Mouse (Mus musculus) midbrain, embryonic 12.5 days (tissue): ENCODE data around the gene Rabl6. TPM values are rescaled to one million over a fixed set of nuclear protein-coding genes. Genes with fewer than 3 reads are reported as not detected.

Experiments
- ATAC-seq: fragments of 200-750 bp; cut with Nextera tagmentation; 2 replicates; pipeline ENCODE4 v1.8.0; 2017; ENCODE audit warnings: low read depth, moderate TSS enrichment, moderate library complexity; ENCODE audit not compliant: low FRiP score
- H3K27ac ChIP-seq: fragments of 300-500 bp; sonication (generic); replicated peaks from 2 replicates; pipeline ENCODE4 v1.5.1; 2016; ENCODE audit warnings: mild to moderate bottlenecking
- H3K27me3 ChIP-seq: fragments of 300-500 bp; sonication (generic); 2 replicates; pipeline ENCODE4 v1.6.1; 2016; ENCODE audit warnings: mild to moderate bottlenecking
- H3K36me3 ChIP-seq: fragments of 300-500 bp; sonication (generic); 2 replicates; pipeline ENCODE4 v1.6.1; 2016
- H3K4me1 ChIP-seq: fragments of 300-500 bp; sonication (generic); 2 replicates; pipeline ENCODE4 v1.6.1; 2016
- H3K4me2 ChIP-seq: fragments of 300-500 bp; sonication (generic); replicated peaks from 2 replicates; pipeline ENCODE4 v1.6.1; 2016; ENCODE audit warnings: mild to moderate bottlenecking, moderate library complexity
- H3K4me3 ChIP-seq: fragments of 300-500 bp; sonication (generic); 2 replicates; pipeline ENCODE4 v1.5.1; 2016; ENCODE audit warnings: mild to moderate bottlenecking
- H3K9ac ChIP-seq: fragments of 300-500 bp; sonication (generic); replicated peaks from 2 replicates; pipeline ENCODE4 v1.6.1; 2016; ENCODE audit warnings: mild to moderate bottlenecking, moderate library complexity
- H3K9me3 ChIP-seq: fragments of 300-500 bp; sonication (generic); 2 replicates; pipeline ENCODE4 v1.6.1; 2016; ENCODE audit warnings: mild to moderate bottlenecking
- WGBS: fragments of 180-500 bp; shearing (Covaris S2); methylation state at CpG from one replicate; pipeline ENCODE4 v1.1.7; 2016; 5-methylcytosine and 5-hydroxymethylcytosine counted together
- polyA plus RNA-seq: library from polyadenylated mRNA; unstranded; fragments of >200 nt; fragmentation: Nextera tagmentation; extraction: Ambion mirVana; gene quantifications from 2 replicates; pipeline ENCODE4 v1.2.1, GENCODE M21; 2016

Gene Rabl6
- polyA plus RNA-seq, 1 experiment from 2014 or later: 71.0 TPM

DNA sequence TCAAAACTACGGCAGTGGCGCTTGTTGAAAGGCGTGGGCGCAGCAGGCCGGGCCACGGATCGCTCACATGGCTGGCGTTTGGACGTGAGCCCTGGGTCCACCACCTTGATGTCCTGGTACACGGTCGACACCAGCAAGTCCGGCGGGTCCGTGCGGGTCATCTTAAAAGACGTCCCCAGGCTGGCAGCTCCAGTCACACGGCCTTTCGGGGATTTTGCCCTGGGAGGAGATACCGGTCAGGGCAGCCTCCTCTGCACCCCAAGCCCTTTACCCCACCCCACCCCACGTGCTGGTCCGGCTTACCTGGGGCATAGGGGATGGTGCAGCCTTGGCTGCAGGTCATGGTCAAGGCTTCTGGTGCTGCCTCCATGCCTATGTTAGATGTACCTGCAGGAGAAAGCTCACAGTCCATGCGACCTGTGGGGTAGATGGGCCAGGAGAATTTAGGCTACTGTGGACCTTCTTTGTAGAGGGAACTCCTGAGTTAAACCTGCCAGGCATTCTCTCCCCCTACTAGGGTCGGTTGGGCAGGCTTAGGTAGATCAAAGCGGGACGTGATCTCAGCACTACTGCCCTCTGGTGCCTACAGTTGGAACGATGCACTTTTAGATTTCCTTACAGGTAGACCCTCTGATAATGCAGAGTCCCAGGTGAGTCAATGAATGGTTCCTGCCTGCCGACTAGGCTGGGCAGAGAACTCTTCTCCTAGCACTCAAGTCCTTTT, 28.4 kb downstream of the Rabl6 start:
- no peak for ATAC-seq
- Histone ChIP-seq H3K4me1 (peaks cover 53% of the 10 kb centered on the region), H3K4me3 (peak overlapping the region; percentile 21), H3K4me2 (peak overlapping the region; percentile 25), H3K9me3 (no peaks in the 10 kb centered on the region), H3K27ac (no peak overlapping the region), H3K27me3 (peaks cover 59% of the 10 kb centered on the region), H3K9ac (no peak overlapping the region), H3K36me3 (peaks cover 21% of the 10 kb centered on the region)
- 8% methylated on average over 27 of the region's 27 CpGs for WGBS

DNA sequence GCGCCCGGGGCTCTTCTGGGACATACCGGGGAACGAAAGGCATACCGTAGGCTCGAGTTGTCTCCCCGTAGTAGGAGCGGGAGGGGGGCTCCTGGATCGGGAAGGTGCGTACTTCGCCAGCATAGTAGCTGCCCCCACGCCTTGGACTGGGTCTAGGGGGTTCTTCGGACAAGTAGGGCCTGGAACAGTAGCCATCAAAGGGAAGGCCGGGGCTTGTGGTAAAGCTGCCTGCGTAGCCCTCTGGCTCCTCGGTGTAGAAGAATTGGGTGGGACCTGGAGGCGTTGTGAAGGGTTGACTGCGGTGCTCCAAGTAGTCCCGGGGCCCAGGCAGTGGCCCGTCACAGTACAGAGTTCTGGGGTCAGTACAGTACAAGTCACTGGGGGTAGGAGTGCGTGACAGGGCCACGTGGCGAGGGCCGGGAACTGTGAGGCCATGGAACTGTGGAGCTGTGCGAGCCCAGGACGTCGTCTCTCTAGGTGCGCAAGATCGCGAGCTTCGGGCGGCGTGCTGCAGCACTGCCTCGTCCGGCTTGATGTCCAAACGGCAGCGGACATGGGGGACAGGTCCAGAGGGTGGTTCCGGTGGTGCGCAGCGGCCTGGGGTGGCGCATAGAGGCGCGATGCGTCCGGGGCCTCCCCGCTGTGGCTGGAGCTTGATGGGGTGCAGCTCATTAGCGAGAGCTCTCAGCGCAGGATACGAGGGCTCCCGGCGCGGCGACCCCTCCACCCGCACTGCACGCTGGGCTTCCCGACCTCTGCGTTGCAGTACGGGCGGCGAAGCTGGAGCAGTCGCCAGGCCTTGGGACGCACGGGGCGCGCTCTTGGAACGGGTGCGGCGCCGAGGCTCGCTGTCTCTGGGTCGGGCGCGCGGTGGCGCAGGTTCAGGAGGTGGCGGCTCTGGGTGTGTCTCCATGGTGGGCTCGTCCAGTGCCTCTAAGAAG, 29.3 kb downstream of the Rabl6 start:
- Histone ChIP-seq H3K9ac (no peak overlapping the region), H3K4me2 (peak overlapping the region; percentile 47), H3K27ac (no peak overlapping the region), H3K36me3 (peaks cover 12% of the 10 kb centered on the region), H3K9me3 (no peaks in the 10 kb centered on the region), H3K27me3 (peaks cover 59% of the 10 kb centered on the region), H3K4me1 (peaks cover 54% of the 10 kb centered on the region), H3K4me3 (peak overlapping the region; percentile 21)
- no peak for ATAC-seq
- WGBS: 6% methylated on average over 77 of the region's 77 CpGs

DNA sequence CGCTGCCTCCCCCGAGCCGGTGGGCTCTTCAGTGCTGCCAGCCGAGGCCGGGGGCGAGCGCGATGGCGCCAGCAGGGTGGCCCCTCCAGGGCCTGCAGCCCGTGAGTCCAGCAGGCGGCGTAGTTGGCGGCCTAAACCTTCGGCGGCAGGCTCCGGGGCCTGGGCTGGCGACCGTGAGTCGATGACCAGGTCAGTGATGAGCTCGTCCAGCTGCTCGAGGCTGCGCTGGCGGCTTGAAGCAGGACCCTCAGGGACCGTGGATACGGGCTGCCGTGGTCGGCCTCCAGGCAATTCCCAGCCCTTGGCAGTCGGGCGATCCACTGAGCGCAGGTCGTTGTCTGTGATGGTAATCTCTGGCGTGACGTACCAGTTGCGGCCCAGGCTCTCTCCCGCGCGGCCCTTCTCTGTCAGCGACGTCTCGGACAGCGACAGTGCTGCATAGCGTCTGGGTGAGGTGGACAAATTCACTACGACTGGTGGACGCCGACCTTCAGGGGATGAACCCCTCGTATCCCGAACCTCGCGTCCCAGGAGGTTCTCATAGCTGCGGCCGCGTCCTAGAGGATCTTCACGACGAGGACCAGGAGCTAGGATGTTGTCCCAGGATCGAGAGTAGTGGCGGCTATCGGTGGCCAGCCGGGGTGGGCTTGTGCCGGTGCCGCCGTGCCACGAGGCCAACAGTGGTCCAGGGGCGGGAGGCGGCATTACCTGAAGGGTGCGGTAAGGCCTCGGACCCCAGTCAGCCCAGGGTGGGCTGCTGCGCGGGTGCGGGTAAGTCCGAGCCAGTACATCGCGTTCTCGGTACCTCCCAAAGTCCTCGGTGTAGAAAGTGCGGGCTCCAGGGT, 30.1 kb downstream of the Rabl6 start:
- no peaks in the 10 kb centered on the region for H3K9me3 ChIP-seq
- H3K4me2 ChIP-seq: peak overlapping the region; percentile 47
- whole genome bisulfite sequencing: 5% methylated on average over 73 of the region's 75 CpGs
- no peak overlapping the region for H3K9ac ChIP-seq
- H3K4me3 ChIP-seq: peak overlapping the region; percentile 23
- H3K4me1 ChIP-seq: peaks cover 63% of the 10 kb centered on the region
- peaks cover 3% of the 10 kb centered on the region for H3K36me3 ChIP-seq
- H3K27ac ChIP-seq: no peak overlapping the region
- H3K27me3 ChIP-seq: peaks cover 59% of the 10 kb centered on the region
- no peak for ATAC-seq

DNA sequence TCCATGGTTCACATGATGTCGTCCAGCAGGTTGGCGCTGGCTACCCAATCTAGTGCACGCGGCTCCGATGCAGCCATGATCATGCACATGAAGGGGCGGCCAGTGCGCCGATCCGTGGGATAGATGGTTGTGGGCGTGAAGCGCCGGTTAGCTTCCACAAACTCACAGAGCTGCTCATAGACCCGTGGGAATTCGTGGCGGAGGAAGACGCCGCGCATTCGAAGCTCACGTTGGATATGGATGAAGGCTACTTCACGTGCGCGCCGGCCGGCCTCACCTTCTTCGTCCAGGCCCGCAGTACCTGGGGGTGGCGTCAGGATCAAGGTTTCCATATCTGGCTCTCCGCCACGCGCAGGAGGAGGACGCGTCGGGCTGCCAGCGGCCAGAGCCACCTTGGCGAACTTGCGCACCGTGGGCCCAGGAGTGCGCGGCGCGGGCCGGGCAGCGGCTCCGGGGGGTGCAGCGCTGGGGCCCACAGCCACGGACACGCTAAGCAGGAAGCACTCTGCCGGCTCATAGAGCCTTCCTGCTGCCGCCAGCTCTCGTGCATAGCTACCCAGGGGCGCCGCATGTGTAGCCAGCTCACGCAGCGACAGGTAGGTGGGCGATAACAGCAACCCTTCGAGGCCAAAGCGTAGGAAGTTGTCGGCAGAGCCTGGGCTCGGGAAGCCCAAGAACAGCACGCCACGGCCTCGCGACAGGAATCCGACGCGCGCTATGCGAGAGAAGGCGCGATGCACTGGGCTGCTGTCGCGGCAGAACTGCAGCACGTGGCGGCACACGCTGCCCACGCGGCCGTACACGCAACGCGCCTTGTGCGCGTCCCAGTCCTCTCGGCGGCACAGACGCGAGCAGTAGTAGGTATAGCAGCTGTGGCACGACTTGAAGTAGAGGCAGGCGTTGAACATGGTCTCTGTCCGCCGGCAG, 31.1 kb downstream of the Rabl6 start:
- Histone ChIP-seq H3K4me2 (peak overlapping the region; percentile 47), H3K4me1 (peaks cover 60% of the 10 kb centered on the region), H3K9ac (no peak overlapping the region), H3K4me3 (peak overlapping the region; percentile 23), H3K27me3 (peaks cover 59% of the 10 kb centered on the region), H3K27ac (no peak overlapping the region), H3K36me3 (peaks cover 8% of the 10 kb centered on the region; the same call in 1 of the 2 replicates), H3K9me3 (no peaks in the 10 kb centered on the region)
- WGBS: 14% methylated on average over 92 of the region's 92 CpGs
- no peak for ATAC-seq

DNA sequence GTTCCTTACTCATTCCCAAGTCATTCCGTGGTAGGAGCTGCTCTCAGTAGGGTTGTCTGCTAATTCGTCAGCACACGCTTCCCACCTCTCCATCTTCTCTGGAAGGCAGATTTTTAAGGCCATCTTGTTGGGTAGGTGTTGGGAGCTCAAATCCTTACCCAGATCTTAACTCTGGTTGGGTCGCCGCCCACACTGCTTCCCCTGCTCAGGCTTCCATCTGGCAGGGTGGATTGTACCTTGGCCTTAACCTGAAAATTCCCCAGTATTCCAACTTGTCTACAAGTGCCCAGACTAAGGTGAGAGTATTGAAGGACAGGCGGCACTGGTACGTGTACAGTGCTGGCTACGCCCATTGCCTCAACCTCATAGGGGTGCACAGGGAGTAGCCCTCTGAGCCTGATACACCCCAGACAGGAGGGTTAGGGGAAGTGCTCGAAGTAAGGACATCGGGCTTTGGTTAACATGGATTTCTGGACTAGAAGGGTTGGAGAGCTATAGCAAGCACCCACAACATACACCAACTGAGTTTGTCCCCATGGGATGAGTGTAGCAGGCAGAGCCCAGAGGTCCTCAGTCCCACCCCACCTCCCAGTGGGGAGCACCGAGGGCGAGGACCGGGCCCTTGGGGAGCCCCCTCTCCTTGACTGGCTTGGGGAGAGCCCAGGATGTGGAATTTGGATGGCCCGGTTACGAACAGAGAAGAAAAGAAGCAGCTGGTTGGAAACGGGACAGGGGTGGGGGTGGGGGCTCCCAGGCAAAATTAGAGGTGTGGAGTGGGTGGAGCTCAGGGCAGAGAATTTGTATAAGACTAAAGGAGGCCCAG, 32.1 kb downstream of the Rabl6 start:
- peaks cover 16% of the 10 kb centered on the region for H3K36me3 ChIP-seq
- H3K9ac ChIP-seq: peak overlapping the region; percentile 66
- peak overlapping the region; percentile 94 for H3K4me2 ChIP-seq
- H3K27ac ChIP-seq: no peak overlapping the region
- 0 out of 2 replicates have a peak overlapping the region, but pooled peaks have one; percentile 58 for H3K4me3 ChIP-seq
- no peak for ATAC-seq
- H3K4me1 ChIP-seq: peaks cover 52% of the 10 kb centered on the region
- peaks cover 57% of the 10 kb centered on the region for H3K27me3 ChIP-seq
- WGBS: 70% methylated on average over 14 of the region's 16 CpGs
- no peaks in the 10 kb centered on the region for H3K9me3 ChIP-seq

DNA sequence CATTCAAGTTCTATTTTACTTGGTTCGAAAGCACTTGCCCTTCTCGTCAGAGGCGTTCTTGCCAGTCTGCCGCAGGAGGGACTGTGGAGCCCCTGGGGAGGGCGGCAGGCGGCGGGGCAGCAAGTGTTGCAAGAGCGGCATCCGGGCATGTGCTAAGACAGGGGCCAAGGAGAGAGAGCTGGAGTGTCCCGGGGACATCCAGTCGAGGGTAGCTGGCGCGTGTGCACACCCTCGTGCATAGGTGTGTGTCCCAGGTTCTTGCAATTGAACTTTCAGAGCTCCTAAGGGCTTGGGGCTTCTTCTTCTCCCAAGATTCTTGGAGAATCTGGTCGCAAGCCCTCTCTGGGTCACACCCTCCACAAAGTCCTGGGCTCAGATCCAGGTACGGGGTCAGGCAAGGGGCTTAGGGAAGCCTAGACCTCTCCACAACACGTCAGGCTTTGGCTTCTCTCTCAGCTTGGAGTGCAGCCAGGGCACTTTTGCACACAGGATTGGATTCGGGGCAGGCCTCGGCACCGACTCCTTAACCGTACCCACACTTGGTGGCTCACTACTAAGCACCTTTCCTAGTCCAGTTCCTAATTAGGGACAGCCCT, 32.8 kb downstream of the Rabl6 start:
- H3K9me3 ChIP-seq: no peaks in the 10 kb centered on the region
- H3K36me3 ChIP-seq: peaks cover 20% of the 10 kb centered on the region
- peak overlapping the region; percentile 94 for H3K4me2 ChIP-seq
- H3K4me1 ChIP-seq: peaks cover 50% of the 10 kb centered on the region
- whole genome bisulfite sequencing: 15% methylated on average over 21 of the region's 21 CpGs
- H3K9ac ChIP-seq: peak overlapping the region; percentile 66
- H3K27ac ChIP-seq: peak overlapping the region; percentile 86
- 0 out of 2 replicates have a peak, but pooled peaks have one; percentile 3 for ATAC-seq
- peak overlapping the region; percentile 58 for H3K4me3 ChIP-seq
- peaks cover 50% of the 10 kb centered on the region for H3K27me3 ChIP-seq

DNA sequence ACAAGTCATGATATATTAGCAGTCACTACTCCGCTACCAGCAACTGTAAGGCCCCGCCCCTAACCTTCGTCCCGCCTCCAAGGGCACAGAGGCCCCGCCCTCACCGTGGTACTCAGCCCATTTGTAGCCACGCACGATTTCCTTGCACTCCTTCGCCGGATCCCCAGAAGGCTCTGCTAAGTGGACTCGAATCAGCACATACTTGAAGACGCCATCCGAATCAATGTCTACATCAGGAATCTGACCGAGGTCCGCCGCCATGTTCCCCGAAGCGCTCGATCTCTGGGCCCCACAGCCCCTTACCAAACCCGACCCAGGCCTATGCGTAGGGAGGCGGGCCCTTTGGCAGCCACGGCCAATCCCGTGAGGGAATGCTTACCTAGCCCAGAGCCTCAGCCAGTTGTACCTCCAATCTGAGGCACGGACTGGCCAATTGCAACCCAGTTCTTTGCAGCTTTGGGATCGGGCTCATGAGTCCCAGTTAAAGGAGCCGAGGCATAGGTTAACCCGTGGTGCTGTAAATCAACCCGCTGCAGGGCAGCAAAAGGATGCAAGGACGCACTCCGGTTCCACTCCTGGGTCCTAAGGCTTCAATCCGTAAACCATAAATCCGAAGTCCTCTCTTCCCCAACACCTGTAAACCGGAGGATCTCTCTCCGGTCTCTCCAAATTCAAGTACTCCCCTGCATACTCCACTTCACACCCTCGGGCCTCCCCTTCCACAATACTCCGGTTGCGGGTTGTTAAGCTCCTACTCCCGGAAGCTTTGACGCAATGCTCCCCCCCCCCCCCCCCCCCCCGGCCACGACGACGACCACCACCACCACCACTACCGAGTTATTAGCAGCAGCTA, 33.5 kb downstream of the Rabl6 start, which contains the start of the genes Mamdc4 and Phpt1:
Mamdc4 (minus strand) TSS at position 267 of the 853 bp plus-strand sequence.
Phpt1 (minus strand) TSS at position 646 of the 853 bp plus-strand sequence.
- Histone ChIP-seq H3K9ac (peak within 1 kb of the TSS; percentile 66), H3K4me3 (peak within 1 kb of the TSS; percentile 58), H3K36me3 (peaks cover 23% of the 10 kb centered on the region), H3K4me2 (peak within 1 kb of the TSS; percentile 94), H3K27ac (peak within 1 kb of the TSS; percentile 86), H3K9me3 (no peaks in the 10 kb centered on the region), H3K4me1 (peaks cover 48% of the 10 kb centered on the region), H3K27me3 (peaks cover 42% of the 10 kb centered on the region)
- WGBS: under 1% methylated on average over 39 of the region's 45 CpGs
- ATAC-seq: peak; percentile 98

DNA sequence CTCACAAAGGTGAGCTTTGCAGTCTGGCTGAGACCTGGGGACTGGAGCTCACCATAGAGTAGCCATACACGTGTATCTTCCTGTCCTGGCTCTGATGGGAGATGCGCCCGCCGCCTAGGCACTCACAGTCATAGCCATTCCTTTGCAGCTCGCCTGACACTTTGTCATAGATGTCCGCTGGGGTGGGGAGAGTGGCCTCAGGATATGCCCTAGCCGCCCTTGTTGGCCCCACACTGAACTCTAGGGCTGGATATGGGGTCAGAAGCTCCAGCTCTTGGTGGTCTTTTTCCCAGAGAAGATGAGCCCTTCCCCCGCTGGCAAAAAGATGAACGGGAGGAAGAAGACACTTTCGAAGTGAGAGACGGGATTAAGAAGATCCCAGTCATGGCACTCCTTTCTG, 34.2 kb downstream of the Rabl6 start:
- Histone ChIP-seq H3K4me1 (peaks cover 42% of the 10 kb centered on the region), H3K27ac (peak overlapping the region; percentile 86; the same call in 1 of the 2 replicates)
- 0 out of 2 replicates have a peak, but pooled peaks have one; percentile 7 for ATAC-seq

DNA sequence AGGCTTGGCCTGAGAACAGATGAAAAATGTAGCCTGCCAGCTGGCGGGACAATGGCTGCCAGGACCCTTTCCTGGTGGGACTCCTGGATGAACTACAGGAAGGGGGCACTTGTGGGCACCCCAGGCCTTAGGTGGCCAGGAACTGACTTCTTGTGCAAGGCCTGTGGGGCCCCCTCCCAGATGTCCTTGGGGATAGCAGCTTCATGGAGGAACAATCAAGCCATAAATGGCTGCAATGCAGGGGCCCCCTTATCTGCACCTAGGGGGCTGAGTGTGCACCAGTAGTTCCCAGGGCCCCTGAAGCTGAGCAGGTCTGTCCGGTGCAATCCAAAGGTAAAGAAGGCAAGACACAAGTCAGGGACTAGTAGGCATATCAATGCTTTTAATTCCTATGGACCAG, 35.3 kb downstream of the Rabl6 start:
- peak overlapping the region; percentile 15; the same call in 1 of the 2 replicates for H3K9ac ChIP-seq
- peaks cover 40% of the 10 kb centered on the region for H3K36me3 ChIP-seq
- H3K4me2 ChIP-seq: 0 out of 2 replicates have a peak overlapping the region, but pooled peaks have one; percentile 94
- no peak overlapping the region for H3K27ac ChIP-seq
- peaks cover 25% of the 10 kb centered on the region for H3K27me3 ChIP-seq
- H3K9me3 ChIP-seq: no peaks in the 10 kb centered on the region
- peaks cover 36% of the 10 kb centered on the region for H3K4me1 ChIP-seq
- ATAC-seq: no peak
- peak overlapping the region; percentile 58 for H3K4me3 ChIP-seq
- WGBS: 93% methylated on average over 2 of the region's 2 CpGs

More for the DNA sequence above, 34.2 kb downstream of the Rabl6 start:
- WGBS: 20% methylated on average over 11 of the region's 11 CpGs
- Histone ChIP-seq H3K36me3 (peaks cover 30% of the 10 kb centered on the region), H3K4me3 (peak overlapping the region; percentile 58), H3K27me3 (peaks cover 36% of the 10 kb centered on the region), H3K9ac (peak overlapping the region; percentile 63), H3K4me2 (peak overlapping the region; percentile 94), H3K9me3 (no peaks in the 10 kb centered on the region)
